ENCODE assay signal across 8 mouse cellular contexts in genomic region chr5:74194841-74195613, GRCm38 (mm10). TPM values are rescaled to one million over a fixed set of nuclear protein-coding genes. Genes with fewer than 3 reads are reported as not detected.
DNase-seq lines count a peak whose midpoint lies in the region; ATAC-seq and TF ChIP-seq lines count a peak whose summit lies in the region.

Gene Rasl11b, plus strand, starts transcription at chr5:74195286.

- no peaks in the 10 kb centered on the region for H3K79me2 ChIP-seq in liver, adult 2 months (ENCODE audit: control insufficient read depth, insufficient read depth, low read length)

- ATAC-seq in CD4-positive, CD25-positive, alpha-beta regulatory T cell, adult 4 months, result peak; percentile 97
- peak; percentile 94 for ATAC-seq in heart, embryonic 12.5 days (ENCODE audit: insufficient number of reproducible peaks, low FRiP score)
- peak; percentile 91 for ATAC-seq in kidney, postnatal 0 days (replicated peaks; ENCODE audit: low FRiP score, low read depth)
- ATAC-seq in stomach, embryonic 14.5 days (ENCODE audit: insufficient number of reproducible peaks, insufficient read depth, low FRiP score, low read depth), result peak; percentile 94

- H3K4me3 ChIP-seq in erythroblast, embryonic 14.5 days (replicated peaks), result peak within 1 kb of the TSS; percentile 67
- H3K4me3 ChIP-seq in heart, embryonic 12.5 days, result peak within 1 kb of the TSS; percentile 84
- H3K4me3 ChIP-seq in kidney, postnatal 0 days (replicated peaks; ENCODE audit: low read depth, low read length), result peak within 1 kb of the TSS; percentile 90
- H3K4me3 ChIP-seq in liver, adult 2 months (ENCODE audit: insufficient read depth, low read depth, low read length), result peak within 1 kb of the TSS; percentile 81
- peak within 1 kb of the TSS; percentile 66 for H3K4me3 ChIP-seq in stomach, embryonic 14.5 days (ENCODE audit: low read depth, low read length)

- no peaks in the 10 kb centered on the region for H3K9me3 ChIP-seq in erythroblast, embryonic 14.5 days (ENCODE audit: control insufficient read depth, low read length)
- no peaks in the 10 kb centered on the region for H3K9me3 ChIP-seq in heart, embryonic 12.5 days (replicated peaks)
- H3K9me3 ChIP-seq in kidney, postnatal 0 days (replicated peaks; ENCODE audit: low read length), result no peaks in the 10 kb centered on the region
- no peaks in the 10 kb centered on the region for H3K9me3 ChIP-seq in stomach, embryonic 14.5 days (ENCODE audit: control insufficient read depth, low read depth, low read length)

- DNase-seq in brain, embryonic 18.5 days (ENCODE audit: low read depth, low spot score), result peak; percentile 77
- DNase-seq in kidney, postnatal 0 days (ENCODE audit: low spot score), result peak; percentile 97
- peak; percentile 54 for DNase-seq in liver, adult 2 months (ENCODE audit: extremely low read depth, low read depth, low spot score)
- peak; percentile 76 to 85 for DNase-seq in natural killer cell, adult 2 months (ENCODE audit: low spot score in 2 of 2)

- H3K27me3 ChIP-seq in erythroblast, embryonic 14.5 days (ENCODE audit: control insufficient read depth), result peaks cover 64% of the 10 kb centered on the region
- H3K27me3 ChIP-seq in heart, embryonic 12.5 days (replicated peaks), result no peaks in the 10 kb centered on the region
- no peaks in the 10 kb centered on the region for H3K27me3 ChIP-seq in kidney, postnatal 0 days (ENCODE audit: insufficient read depth, low read length)
- no peaks in the 10 kb centered on the region for H3K27me3 ChIP-seq in liver, adult 2 months (ENCODE audit: control insufficient read depth, insufficient read depth, low read length)
- H3K27me3 ChIP-seq in stomach, embryonic 14.5 days (ENCODE audit: control insufficient read depth, insufficient read depth, low read length), result no peaks in the 10 kb centered on the region

- peaks cover 23% of the 10 kb centered on the region for H3K4me1 ChIP-seq in erythroblast, embryonic 14.5 days (ENCODE audit: control insufficient read depth)
- peaks cover 47% of the 10 kb centered on the region for H3K4me1 ChIP-seq in heart, embryonic 12.5 days (replicated peaks)
- peaks cover 25% of the 10 kb centered on the region for H3K4me1 ChIP-seq in kidney, postnatal 0 days (replicated peaks; ENCODE audit: insufficient read depth, low read length)
- H3K4me1 ChIP-seq in liver, adult 2 months (ENCODE audit: control insufficient read depth, insufficient read depth, low read length), result peaks cover 7% of the 10 kb centered on the region
- H3K4me1 ChIP-seq in stomach, embryonic 14.5 days (ENCODE audit: control insufficient read depth, insufficient read depth, low read length), result peaks cover 34% of the 10 kb centered on the region

- H3K27ac ChIP-seq in heart, embryonic 12.5 days (ENCODE audit: poor library complexity, severe bottlenecking), result peak within 1 kb of the TSS; percentile 91
- peak within 1 kb of the TSS; percentile 79 for H3K27ac ChIP-seq in kidney, postnatal 0 days
- H3K27ac ChIP-seq in liver, adult 2 months (replicated peaks; ENCODE audit: insufficient read depth, low read depth, low read length), result peak within 1 kb of the TSS; percentile 59
- peak within 1 kb of the TSS; percentile 6; the same call in 1 of the 2 replicates for H3K27ac ChIP-seq in stomach, embryonic 14.5 days (ENCODE audit: low read length)

- WGBS in heart, embryonic 12.5 days, result under 1% methylated on average over 82 of the region's 82 CpGs
- under 1% methylated on average over 79 of the region's 82 CpGs for WGBS in kidney, postnatal 0 days
- under 1% methylated on average over 79 of the region's 82 CpGs for WGBS in liver, adult 2 months
- WGBS in stomach, embryonic 14.5 days, result under 1% methylated on average over 69 of the region's 82 CpGs

- TF ChIP-seq POLR2A in liver, adult 2 months (IDR thresholded peaks at IDR 0.05; ENCODE audit: extremely low read depth, insufficient read depth, low read length), result peak; percentile 77

- peak within 1 kb of the TSS; percentile 87 for H3K4me2 ChIP-seq in heart, embryonic 12.5 days
- H3K4me2 ChIP-seq in kidney, postnatal 0 days (ENCODE audit: low read length), result peak within 1 kb of the TSS; percentile 79
- peak within 1 kb of the TSS; percentile 93 for H3K4me2 ChIP-seq in stomach, embryonic 14.5 days (replicated peaks; ENCODE audit: low read depth, low read length)

- TF ChIP-seq CTCF in kidney, postnatal 0 days (IDR thresholded peaks at IDR 0.05; ENCODE audit: low read depth), result peak; percentile 55
- TF ChIP-seq CTCF in liver, adult 2 months (IDR thresholded peaks at IDR 0.05; ENCODE audit: low read depth, low read length), result peak; percentile 11; the same call in 1 of the 2 replicates

- H3K36me3 ChIP-seq in erythroblast, embryonic 14.5 days (ENCODE audit: control insufficient read depth), result no peaks in the 10 kb centered on the region; the same call in 1 of the 2 replicates
- peaks cover 31% of the 10 kb centered on the region for H3K36me3 ChIP-seq in heart, embryonic 12.5 days
- H3K36me3 ChIP-seq in kidney, postnatal 0 days (ENCODE audit: insufficient read depth, low read length), result peaks cover 18% of the 10 kb centered on the region
- peaks cover 1% of the 10 kb centered on the region; the same call in 1 of the 2 replicates for H3K36me3 ChIP-seq in liver, adult 2 months (ENCODE audit: control insufficient read depth, insufficient read depth, low read length)
- peaks cover 25% of the 10 kb centered on the region for H3K36me3 ChIP-seq in stomach, embryonic 14.5 days (ENCODE audit: control insufficient read depth, insufficient read depth, low read length)

- H3K9ac ChIP-seq in heart, embryonic 12.5 days, result peak within 1 kb of the TSS; percentile 98
- peak within 1 kb of the TSS; percentile 97 for H3K9ac ChIP-seq in kidney, postnatal 0 days (ENCODE audit: low read depth, low read length)
- peak within 1 kb of the TSS; percentile 90 for H3K9ac ChIP-seq in liver, adult 2 months (ENCODE audit: low read depth, low read length)
- peak within 1 kb of the TSS; percentile 83 for H3K9ac ChIP-seq in stomach, embryonic 14.5 days (replicated peaks; ENCODE audit: low read depth, low read length)

RNA-seq across cellular contexts. Expression of gene Rasl11b, which starts in this region (rescaled TPM):
- 1 to 10 TPM; 3.4 to 5.0 TPM for polyA plus RNA-seq in CD4-positive, CD25-positive, alpha-beta regulatory T cell, adult 4 months (2017; shearing (Covaris generic))
- polyA plus RNA-seq in erythroblast, embryonic 14.5 days (2012), result 0.03 TPM in 1 of 2 replicates, not detected in the other
- polyA plus RNA-seq in heart, embryonic 12.5 days (2016; fragmentation: Nextera tagmentation; extraction: Ambion mirVana), result 107 TPM in 2 replicates
- polyA plus RNA-seq in kidney, postnatal 0 days (2015; fragmentation: Nextera tagmentation; extraction: Ambion mirVana), result 96.5 and 99.9 TPM in 2 replicates
- 1.1 TPM in 2 replicates for total RNA-seq in liver, adult 2 months (2014; rRNA removed)
- 6.6 and 6.8 TPM in 2 replicates for polyA plus RNA-seq in liver, adult 2 months (2012; rRNA removed)
- polyA plus RNA-seq in stomach, embryonic 14.5 days (2014; fragmentation: Nextera tagmentation; extraction: Ambion mirVana), result 51.2 and 52.0 TPM in 2 replicates

Comparison
In these comparisons a context has a peak if more than half of its experiments do, and no peak if none do; other contexts are left out.
1. Peak in every context shown above with its lines: DNase-seq, ATAC-seq, H3K4me3 ChIP-seq and H3K27ac ChIP-seq.
2. H3K27ac ChIP-seq: peak in every context shown above with its lines; median percentile 91 in heart, embryonic 12.5 days; 79 in kidney, postnatal 0 days; 59 in liver, adult 2 months; 6 in stomach, embryonic 14.5 days.